Mouse (Mus musculus): ENCODE data around the gene Gls.

- TF ChIP-seq CTCF (IDR thresholded peaks at IDR 0.05; ENCODE audit: low read depth) (peak; percentile 85), EP300 (optimal IDR thresholded peaks at IDR 0.05) (no peak)
These were observed 86.6 kb downstream of the Gls start for GRCm38 (mm10) chr1:52146214-52146970.
